Mouse (Mus musculus) frontal cortex, postnatal 14 days (tissue): ENCODE data around the gene Mgat5.

Experiments used
- DNase-seq, 2 experiments: peaks; one replicate each; pipeline ENCODE4 v3.0.0; 2022; ENCODE audit warnings: low spot score in 2 of 2

Mgat5 gene

GRCm38 (mm10) chr1:127434829-127435228 lies 230.0 kb downstream of the Mgat5 start:
- DNase-seq, result no peak

GRCm38 (mm10) chr1:127437091-127437490 lies 232.3 kb downstream of the Mgat5 start:
- DNase-seq, result no peak

DNA sequence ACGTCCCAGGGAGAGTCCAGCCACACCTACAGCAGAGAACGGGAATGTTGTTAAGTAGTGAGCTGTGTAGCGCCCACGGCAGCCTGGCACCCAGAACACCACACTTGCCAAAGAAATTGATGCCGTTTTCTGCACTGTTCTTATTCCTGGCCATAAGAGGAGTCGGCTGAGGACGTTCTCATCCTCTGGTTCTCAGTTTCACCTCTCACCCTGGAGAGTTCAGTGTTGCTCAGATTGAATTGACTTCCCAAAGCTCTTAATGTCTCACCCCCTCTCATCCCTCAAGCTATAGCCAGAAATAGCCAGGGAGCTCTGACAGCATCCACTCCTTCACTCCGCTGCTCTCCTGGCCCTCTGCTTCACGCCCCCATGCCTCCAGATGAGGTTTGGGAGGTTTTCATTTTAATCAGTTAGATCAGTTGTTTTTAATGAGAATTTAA lies 234.7 kb downstream of the Mgat5 start:
- no peak for DNase-seq

GRCm38 (mm10) chr1:127441007-127441406 lies 236.2 kb downstream of the Mgat5 start:
- DNase-seq, result no peak

GRCm38 (mm10) chr1:127441736-127442135 lies 236.9 kb downstream of the Mgat5 start:
- DNase-seq, result no peak

DNA sequence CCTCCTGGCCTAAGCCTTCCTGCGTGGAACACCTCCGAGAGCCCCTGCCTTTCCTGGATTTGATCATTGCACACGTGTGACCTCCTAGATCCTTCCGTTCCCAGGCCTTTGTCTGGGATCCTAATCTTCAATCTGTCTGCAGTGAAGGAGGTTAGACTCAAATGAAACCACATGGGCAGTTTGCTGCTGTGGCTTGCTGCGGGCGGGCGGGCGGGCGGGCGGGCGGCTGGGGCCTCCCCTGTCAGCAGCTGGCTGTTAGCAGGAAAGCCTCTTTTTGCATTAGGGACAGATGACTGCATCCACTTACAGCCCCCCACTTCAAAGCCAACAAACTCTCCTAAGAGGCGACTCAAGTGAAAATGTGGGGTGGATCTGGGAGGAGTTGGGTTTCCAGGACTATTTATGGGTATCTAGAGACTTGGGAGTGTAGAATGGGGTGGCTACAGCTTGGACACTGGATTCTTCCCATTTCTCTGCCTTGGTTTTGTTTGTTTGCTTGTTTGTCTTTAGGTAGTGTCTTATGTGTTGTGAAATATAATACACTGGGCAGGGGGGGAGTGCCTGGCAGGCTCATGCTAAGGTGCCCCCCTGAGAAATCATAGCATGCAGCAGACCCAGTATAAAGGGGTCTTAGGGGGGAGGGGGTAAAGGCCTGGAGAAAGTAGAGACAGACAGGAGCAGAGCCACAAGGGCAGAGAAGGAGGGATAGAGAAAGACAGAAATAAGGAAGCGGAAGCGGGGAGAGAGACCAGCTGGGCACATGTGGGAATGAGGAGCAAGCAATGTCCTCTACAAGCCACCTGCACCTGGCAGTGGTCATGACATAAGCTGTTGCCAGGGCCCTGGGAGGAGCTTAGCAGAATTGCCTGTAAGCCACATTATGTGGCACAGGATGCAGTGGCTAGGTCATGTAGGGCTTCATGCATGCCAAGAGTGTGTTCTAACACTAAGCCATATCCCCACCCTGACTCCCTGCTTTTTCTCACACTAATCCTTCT lies 238.4 kb downstream of the Mgat5 start:
- DNase-seq, result no peak

GRCm38 (mm10) chr1:127444836-127445485 lies 240.1 kb downstream of the Mgat5 start:
- DNase-seq, result no peak

DNA sequence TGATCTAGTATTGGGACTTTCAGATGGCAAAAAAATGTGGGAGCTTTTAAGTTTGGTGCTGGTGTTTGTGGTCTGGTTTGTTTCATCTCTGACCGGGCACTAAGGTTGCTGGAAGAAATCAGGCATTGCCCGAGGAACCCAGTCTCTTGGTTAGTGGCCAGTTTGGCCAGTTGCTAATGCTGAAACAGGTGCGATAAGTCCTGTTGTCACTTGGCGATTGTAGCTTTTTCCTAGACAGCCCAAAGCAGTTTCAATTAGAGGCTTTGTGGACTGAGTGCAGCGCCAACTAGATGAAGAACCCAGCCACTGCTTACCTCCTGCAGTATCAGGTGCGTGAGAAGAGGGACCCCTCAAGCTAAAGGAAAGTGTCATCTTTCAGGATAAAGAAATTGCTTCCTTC lies 248.6 kb downstream of the Mgat5 start:
- DNase-seq, result no peak

GRCm38 (mm10) chr1:127459015-127459451 lies 254.2 kb downstream of the Mgat5 start:
- peak in 1 of 2 experiments; percentile 60 for DNase-seq

DNA sequence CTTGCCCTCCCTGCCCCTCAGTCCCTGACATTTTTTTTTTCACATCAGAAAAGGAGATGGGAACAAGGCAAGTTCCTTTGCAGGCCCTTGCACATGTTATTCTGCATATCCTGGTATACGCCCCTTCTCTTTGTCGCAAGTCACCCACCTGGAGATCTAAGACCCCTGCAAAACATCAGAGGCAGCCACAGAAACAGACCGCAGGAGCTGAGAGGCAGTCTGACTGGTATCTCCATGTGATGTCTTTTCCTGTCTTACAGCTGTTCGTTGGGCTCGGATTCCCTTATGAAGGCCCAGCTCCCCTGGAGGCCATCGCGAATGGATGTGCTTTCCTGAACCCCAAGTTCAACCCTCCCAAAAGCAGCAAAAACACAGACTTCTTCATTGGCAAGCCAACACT lies 254.8 kb downstream of the Mgat5 start:
- DNase-seq, result no peak

DNA sequence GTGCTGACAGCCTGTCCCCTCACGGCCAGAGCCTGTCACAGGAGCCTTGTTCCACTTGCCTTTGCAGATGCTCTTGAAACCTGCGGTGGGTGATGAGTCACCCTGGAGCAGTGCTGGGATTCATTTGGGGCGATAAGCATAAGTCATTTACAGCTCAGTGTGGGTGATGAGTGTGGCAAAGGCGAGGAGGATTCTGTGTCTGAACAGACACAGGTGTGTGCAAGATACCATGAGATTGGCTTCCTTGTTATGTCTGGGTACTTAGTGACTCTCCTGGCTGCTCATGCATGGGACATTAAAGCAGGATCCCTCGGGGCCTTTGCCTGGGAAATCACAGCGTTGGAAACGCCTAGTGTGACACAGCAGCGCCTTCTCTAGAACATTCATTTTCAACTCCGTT lies 256.2 kb downstream of the Mgat5 start:
- DNase-seq, result no peak

- DNase-seq, result no peak
Observed at GRCm38 (mm10) chr1:127464041-127464440, 259.2 kb downstream of the Mgat5 start.

DNA sequence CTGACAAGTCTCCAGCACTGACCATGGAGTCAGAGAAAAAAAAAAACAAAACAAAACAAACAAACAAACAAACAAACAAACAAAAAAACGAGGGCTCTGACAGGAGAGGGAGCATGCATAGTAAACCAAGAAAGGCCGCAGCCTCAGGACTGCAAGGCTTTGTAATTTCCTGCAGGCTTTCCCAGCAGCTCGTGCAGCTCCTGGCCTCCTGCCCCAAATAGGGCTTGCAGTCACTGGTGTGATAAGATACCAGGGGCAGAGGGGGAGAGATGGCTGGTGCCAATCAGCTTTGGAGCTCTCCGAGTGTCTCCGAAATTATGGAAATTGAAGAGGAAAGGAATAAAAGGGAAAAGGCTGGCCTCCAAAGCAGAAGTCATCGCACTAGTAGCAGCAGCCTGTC lies 260.5 kb downstream of the Mgat5 start:
- no peak for DNase-seq

GRCm38 (mm10) chr1:127467238-127467637 lies 262.4 kb downstream of the Mgat5 start:
- DNase-seq, result no peak

- DNase-seq, result no peak
Observed at GRCm38 (mm10) chr1:127470175-127470574, 265.4 kb downstream of the Mgat5 start.

- DNase-seq, result no peak
Observed at GRCm38 (mm10) chr1:127475756-127476155, 270.9 kb downstream of the Mgat5 start.

- no peak for DNase-seq
Observed at GRCm38 (mm10) chr1:127482911-127483310, 278.1 kb downstream of the Mgat5 start.

GRCm38 (mm10) chr1:127484188-127484587 lies 279.4 kb downstream of the Mgat5 start:
- no peak for DNase-seq

GRCm38 (mm10) chr1:127484826-127485225 lies 280.0 kb downstream of the Mgat5 start:
- DNase-seq, result peak in 1 of 2 experiments; percentile 56

- peak in 1 of 2 experiments; percentile 34 for DNase-seq
Observed at GRCm38 (mm10) chr1:127487161-127487560, 282.3 kb downstream of the Mgat5 start.

DNA sequence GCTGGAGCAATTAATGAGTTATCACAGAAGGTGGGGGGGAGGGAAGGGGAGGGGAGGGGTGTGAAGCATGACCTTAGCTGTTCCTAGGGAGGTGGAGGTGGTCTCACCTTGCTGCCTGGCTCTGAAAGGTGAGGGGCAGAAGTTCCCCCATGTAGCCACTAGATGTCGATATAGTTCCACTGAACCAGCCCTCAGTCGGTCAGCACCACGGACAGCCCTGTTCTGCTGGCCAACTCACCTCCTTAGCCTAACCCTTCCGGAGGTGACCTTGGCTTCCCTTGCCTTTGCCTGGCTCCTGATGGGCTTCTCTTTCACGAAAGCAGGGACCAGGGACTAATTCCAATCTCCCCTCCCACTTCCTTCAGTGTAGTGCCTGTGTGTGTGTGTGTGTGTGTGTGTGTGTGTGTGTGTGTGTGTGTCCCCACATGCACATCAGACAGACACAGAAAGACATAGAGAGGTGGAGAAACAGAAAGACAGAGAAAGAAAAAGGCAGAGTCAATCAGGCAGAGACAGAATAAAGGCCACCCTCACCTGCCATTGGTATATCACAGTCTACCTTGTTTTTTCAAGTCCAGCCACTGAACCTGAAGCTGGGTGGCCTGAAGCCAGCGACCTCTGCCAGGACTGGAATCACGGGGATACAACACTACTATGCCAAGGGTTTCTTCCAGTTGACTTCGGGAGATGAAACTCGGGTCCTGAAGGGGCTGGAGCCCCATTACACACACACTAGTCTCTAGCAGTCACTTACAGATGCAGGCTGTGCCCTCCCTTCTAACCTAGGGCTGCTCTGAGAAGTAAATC lies 292.1 kb downstream of the Mgat5 start:
- no peak for DNase-seq

GRCm38 (mm10) chr1:127498746-127499145 lies 293.9 kb downstream of the Mgat5 start:
- DNase-seq, result no peak
